Mouse (Mus musculus): Measurements from ENCODE around the gene Cd86. TPM values are rescaled to one million over a fixed set of nuclear protein-coding genes. Genes with fewer than 3 reads are reported as not detected.

The Cd86 gene
- polyA plus RNA-seq, 1 experiment from 2014 or later: 1.4 TPM

GRCm38 (mm10) chr16:36684325-36684918 is 18.5 kb upstream of the Cd86 start:
- WGBS: 75% methylated on average over 6 of the region's 6 CpGs
- no peak for ATAC-seq (ENCODE audit: insufficient number of reproducible peaks, insufficient read depth, low FRiP score, low TSS enrichment, low read depth)
- H3K4me2 ChIP-seq: no peak overlapping the region

GRCm38 (mm10) chr16:36681829-36682228 is 15.9 kb upstream of the Cd86 start:
- H3K4me1 ChIP-seq: no peaks in the 10 kb centered on the region
- no peak overlapping the region for H3K4me2 ChIP-seq
- no peaks in the 10 kb centered on the region for H3K27me3 ChIP-seq
- no peak for ATAC-seq (ENCODE audit: insufficient number of reproducible peaks, insufficient read depth, low FRiP score, low TSS enrichment, low read depth)
- no peak overlapping the region for H3K27ac ChIP-seq
- 93% methylated on average over 3 of the region's 3 CpGs for WGBS
- no peaks in the 10 kb centered on the region for H3K36me3 ChIP-seq
- no peaks in the 10 kb centered on the region for H3K9me3 ChIP-seq
- H3K4me3 ChIP-seq: no peak overlapping the region
- no peak overlapping the region for H3K9ac ChIP-seq

More at GRCm38 (mm10) chr16:36684325-36684918, 18.5 kb upstream of the Cd86 start:
- no peak overlapping the region for H3K9ac ChIP-seq
- H3K4me3 ChIP-seq: no peak overlapping the region
- no peak overlapping the region for H3K27ac ChIP-seq
- H3K9me3 ChIP-seq: no peaks in the 10 kb centered on the region
- no peaks in the 10 kb centered on the region for H3K4me1 ChIP-seq
- H3K36me3 ChIP-seq: no peaks in the 10 kb centered on the region
- no peaks in the 10 kb centered on the region for H3K27me3 ChIP-seq

DNA sequence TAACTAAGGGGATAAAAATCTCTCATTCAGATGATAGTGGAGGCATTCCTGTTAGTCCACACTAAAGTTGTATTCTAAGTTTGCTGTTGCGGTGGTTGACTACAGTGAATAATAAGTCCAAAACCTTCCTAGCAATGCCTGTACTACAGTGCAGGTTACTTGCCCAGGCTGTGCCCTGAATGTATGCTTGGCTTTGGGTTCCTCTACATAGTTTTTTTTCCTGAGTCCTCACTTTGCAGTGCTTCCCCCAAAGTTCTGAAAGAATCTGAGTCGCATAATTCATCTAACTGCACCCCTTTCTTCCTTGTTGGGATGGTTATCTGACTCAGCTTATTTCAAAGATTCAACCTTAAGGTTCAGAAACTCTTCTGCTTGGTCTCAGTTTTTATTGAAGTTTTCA is 10.0 kb upstream of the Cd86 start:
- no peak for ATAC-seq (ENCODE audit: insufficient number of reproducible peaks, insufficient read depth, low FRiP score, low TSS enrichment, low read depth)
- Histone ChIP-seq H3K36me3 (no peaks in the 10 kb centered on the region), H3K27me3 (no peaks in the 10 kb centered on the region), H3K27ac (no peak overlapping the region), H3K4me3 (no peak overlapping the region), H3K9me3 (no peaks in the 10 kb centered on the region), H3K4me1 (no peaks in the 10 kb centered on the region), H3K4me2 (no peak overlapping the region), H3K9ac (no peak overlapping the region)
- WGBS: 88% methylated on average over 2 of the region's 2 CpGs

GRCm38 (mm10) chr16:36675304-36675703 is 9.4 kb upstream of the Cd86 start:
- H3K4me3 ChIP-seq: no peak overlapping the region
- no peaks in the 10 kb centered on the region for H3K36me3 ChIP-seq
- H3K27me3 ChIP-seq: no peaks in the 10 kb centered on the region
- no peak for ATAC-seq (ENCODE audit: insufficient number of reproducible peaks, insufficient read depth, low FRiP score, low TSS enrichment, low read depth)
- H3K9me3 ChIP-seq: no peaks in the 10 kb centered on the region
- H3K9ac ChIP-seq: no peak overlapping the region
- no peak overlapping the region for H3K27ac ChIP-seq
- H3K4me1 ChIP-seq: no peaks in the 10 kb centered on the region
- no peak overlapping the region for H3K4me2 ChIP-seq
- 53% methylated on average over 2 of the region's 2 CpGs for WGBS

DNA sequence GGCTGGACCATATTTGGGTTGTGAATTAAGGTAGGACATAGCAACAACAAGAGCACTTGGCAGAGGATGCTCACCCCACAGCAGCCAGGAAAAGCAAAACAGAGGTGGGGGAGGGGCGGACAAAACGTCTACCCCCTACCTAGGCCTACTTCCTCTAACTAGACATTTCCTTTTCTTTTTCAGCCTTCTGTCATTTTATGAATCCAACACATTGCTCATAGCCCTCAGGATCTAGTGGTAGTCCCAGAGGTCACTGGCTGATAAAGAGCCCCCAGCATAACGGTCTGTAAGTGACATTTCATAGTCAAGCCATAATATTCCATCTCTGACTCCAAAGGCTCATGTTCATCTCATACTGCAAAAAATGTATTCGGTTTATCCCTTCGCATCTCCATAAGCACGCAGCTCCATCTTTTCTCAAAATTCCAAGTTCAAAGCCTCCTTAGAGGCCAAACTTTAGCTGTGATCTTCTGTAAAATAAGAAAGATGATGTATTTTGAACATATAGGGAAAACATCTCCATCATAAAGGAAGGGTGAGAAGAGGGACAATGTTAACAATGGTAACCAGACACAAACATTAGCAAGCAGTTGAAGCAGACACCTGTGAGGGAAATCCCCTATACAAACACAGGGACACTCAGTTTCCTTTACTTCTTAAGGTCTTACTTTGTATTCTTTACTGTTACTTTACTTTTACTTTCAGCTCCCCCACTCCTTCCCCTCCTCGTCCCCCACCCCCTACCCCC is 8.8 kb upstream of the Cd86 start:
- ATAC-seq (ENCODE audit: insufficient number of reproducible peaks, insufficient read depth, low FRiP score, low TSS enrichment, low read depth): no peak
- H3K27ac ChIP-seq: no peak overlapping the region
- no peaks in the 10 kb centered on the region for H3K9me3 ChIP-seq
- H3K4me2 ChIP-seq: no peak overlapping the region
- no peak overlapping the region for H3K4me3 ChIP-seq
- H3K36me3 ChIP-seq: no peaks in the 10 kb centered on the region
- no peaks in the 10 kb centered on the region for H3K27me3 ChIP-seq
- WGBS: 71% methylated on average over 7 of the region's 7 CpGs
- no peaks in the 10 kb centered on the region for H3K4me1 ChIP-seq
- H3K9ac ChIP-seq: no peak overlapping the region

- 78% methylated on average over 4 of the region's 4 CpGs for WGBS
- ATAC-seq (ENCODE audit: insufficient number of reproducible peaks, insufficient read depth, low FRiP score, low TSS enrichment, low read depth): no peak
- no peak overlapping the region for H3K27ac ChIP-seq
- H3K9ac ChIP-seq: no peak overlapping the region
- H3K36me3 ChIP-seq: no peaks in the 10 kb centered on the region
- no peaks in the 10 kb centered on the region for H3K4me1 ChIP-seq
- no peaks in the 10 kb centered on the region for H3K9me3 ChIP-seq
- H3K27me3 ChIP-seq: no peaks in the 10 kb centered on the region
- H3K4me2 ChIP-seq: no peak overlapping the region
- H3K4me3 ChIP-seq: no peak overlapping the region
These were observed 7.3 kb upstream of the Cd86 start for GRCm38 (mm10) chr16:36673196-36673595.

DNA sequence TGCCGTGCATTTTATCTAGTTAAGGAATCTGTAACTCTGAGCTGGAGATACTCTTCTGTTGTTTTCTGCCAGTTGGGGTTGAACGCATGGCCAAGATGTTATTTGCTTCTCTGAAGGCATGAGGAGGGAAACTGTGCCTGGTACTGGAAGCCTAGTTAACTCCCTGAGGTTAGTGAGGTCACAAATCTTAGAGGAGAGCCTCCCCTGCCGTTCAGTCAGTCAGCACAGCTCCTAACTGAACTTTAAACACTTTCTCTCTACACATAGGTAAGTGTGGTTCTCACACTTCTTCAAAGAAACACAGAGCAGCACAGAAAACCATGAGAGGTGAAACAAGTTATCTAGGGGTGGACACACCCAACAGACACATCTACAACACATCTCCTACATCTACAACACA is 4.7 kb upstream of the Cd86 start:
- Histone ChIP-seq H3K27me3 (no peaks in the 10 kb centered on the region), H3K4me1 (no peaks in the 10 kb centered on the region), H3K27ac (no peak overlapping the region), H3K9me3 (no peaks in the 10 kb centered on the region), H3K4me3 (no peak overlapping the region), H3K36me3 (no peaks in the 10 kb centered on the region), H3K9ac (no peak overlapping the region), H3K4me2 (no peak overlapping the region)
- WGBS: 79% methylated on average over 3 of the region's 3 CpGs
- ATAC-seq (ENCODE audit: insufficient number of reproducible peaks, insufficient read depth, low FRiP score, low TSS enrichment, low read depth): no peak

DNA sequence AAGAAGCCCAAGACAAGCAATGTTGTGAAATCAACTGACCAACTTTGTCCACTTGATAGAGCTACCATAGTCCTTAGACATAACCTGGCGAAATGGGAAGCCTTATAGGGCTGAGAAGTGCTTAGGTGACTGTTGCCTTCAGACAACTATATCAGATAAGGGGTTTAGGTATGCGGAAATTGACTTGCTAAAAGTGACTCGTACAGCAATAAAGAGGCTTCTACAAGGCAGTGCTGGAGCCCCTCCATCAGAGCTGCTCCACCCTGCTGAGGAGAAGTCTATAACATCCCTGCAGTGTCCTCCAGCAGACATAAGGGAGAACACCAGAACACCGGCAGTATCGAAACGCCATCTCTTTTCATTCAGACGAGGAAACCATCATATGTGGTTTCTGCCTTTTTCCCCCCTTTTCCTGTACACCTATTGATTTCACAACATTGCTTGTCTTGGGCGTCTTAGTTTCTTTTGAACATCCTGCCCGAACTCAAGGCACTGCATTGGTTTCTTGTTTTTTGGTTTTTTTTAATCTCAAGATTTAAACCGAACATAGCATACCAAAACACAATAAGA is 652 bp upstream of the Cd86 start:
- H3K4me3 ChIP-seq: no peak overlapping the region
- H3K36me3 ChIP-seq: no peaks in the 10 kb centered on the region
- ATAC-seq (ENCODE audit: insufficient number of reproducible peaks, insufficient read depth, low FRiP score, low TSS enrichment, low read depth): no peak
- WGBS: 83% methylated on average over 10 of the region's 10 CpGs
- no peaks in the 10 kb centered on the region for H3K4me1 ChIP-seq
- H3K27me3 ChIP-seq: no peaks in the 10 kb centered on the region
- H3K4me2 ChIP-seq: no peak overlapping the region
- H3K27ac ChIP-seq: no peak overlapping the region
- H3K9ac ChIP-seq: no peak overlapping the region
- H3K9me3 ChIP-seq: no peaks in the 10 kb centered on the region

DNA sequence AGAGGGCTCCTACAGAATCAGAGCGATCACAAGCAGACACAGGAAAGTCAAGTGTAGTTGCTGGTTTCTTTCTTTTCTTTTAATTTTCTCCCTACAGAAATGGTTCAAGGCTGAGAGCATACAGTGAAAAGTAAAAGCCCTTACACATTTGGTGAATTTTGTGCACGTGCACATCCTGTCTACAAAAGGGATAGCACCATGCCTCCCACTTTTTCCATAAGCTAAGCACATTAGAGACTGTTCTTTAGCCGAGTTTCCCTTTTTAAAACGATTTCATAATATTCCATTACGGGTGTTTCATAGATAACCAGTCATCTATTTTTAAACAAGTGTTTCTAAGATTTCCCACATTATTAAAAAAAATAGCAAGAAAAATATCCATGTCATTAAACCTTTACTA is 2.4 kb downstream of the Cd86 start:
- no peaks in the 10 kb centered on the region for H3K27me3 ChIP-seq
- no peak overlapping the region for H3K4me2 ChIP-seq
- H3K4me1 ChIP-seq: no peaks in the 10 kb centered on the region
- H3K4me3 ChIP-seq: no peak overlapping the region
- H3K36me3 ChIP-seq: no peaks in the 10 kb centered on the region
- no peak for ATAC-seq (ENCODE audit: insufficient number of reproducible peaks, insufficient read depth, low FRiP score, low TSS enrichment, low read depth)
- WGBS: 90% methylated on average over 5 of the region's 5 CpGs
- no peaks in the 10 kb centered on the region for H3K9me3 ChIP-seq
- H3K9ac ChIP-seq: no peak overlapping the region
- no peak overlapping the region for H3K27ac ChIP-seq

GRCm38 (mm10) chr16:36661330-36661729 is 4.6 kb downstream of the Cd86 start:
- H3K27ac ChIP-seq: no peak overlapping the region
- no peaks in the 10 kb centered on the region for H3K9me3 ChIP-seq
- no peaks in the 10 kb centered on the region for H3K4me1 ChIP-seq
- H3K4me3 ChIP-seq: no peak overlapping the region
- H3K27me3 ChIP-seq: no peaks in the 10 kb centered on the region
- no peak overlapping the region for H3K9ac ChIP-seq
- H3K36me3 ChIP-seq: no peaks in the 10 kb centered on the region
- ATAC-seq (ENCODE audit: insufficient number of reproducible peaks, insufficient read depth, low FRiP score, low TSS enrichment, low read depth): no peak
- H3K4me2 ChIP-seq: no peak overlapping the region
- WGBS: 82% methylated on average over 10 of the region's 10 CpGs

DNA sequence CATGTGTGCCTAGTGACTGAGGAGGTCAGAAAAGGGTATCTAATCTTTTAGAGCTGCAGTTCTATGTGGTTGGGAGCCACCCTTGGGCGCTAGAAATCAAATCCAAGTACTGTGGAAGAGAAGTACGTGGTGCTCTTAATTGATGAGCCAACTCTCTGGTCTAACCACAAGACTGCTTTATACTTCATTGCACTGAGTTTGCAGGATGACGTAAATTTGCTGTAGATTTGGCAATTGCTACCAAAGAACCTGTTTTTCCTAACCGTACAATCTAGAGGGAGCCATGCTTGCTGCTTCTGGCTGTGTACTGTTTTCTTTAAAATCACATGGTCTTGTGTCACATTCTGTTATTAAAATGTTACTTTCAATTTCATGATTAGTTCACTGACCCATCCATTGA is 10.0 kb downstream of the Cd86 start:
- Histone ChIP-seq H3K4me1 (no peaks in the 10 kb centered on the region), H3K4me3 (no peak overlapping the region), H3K9me3 (peaks cover 5% of the 10 kb centered on the region; the same call in 1 of the 2 replicates), H3K27ac (no peak overlapping the region), H3K36me3 (no peaks in the 10 kb centered on the region), H3K9ac (no peak overlapping the region), H3K4me2 (no peak overlapping the region), H3K27me3 (no peaks in the 10 kb centered on the region)
- WGBS: 83% methylated on average over 4 of the region's 4 CpGs
- no peak for ATAC-seq (ENCODE audit: insufficient number of reproducible peaks, insufficient read depth, low FRiP score, low TSS enrichment, low read depth)

GRCm38 (mm10) chr16:36655199-36655598 is 10.7 kb downstream of the Cd86 start:
- H3K4me3 ChIP-seq: no peak overlapping the region

More at GRCm38 (mm10) chr16:36655199-36655598, 10.7 kb downstream of the Cd86 start:
- no peaks in the 10 kb centered on the region for H3K4me1 ChIP-seq
- no peak overlapping the region for H3K9ac ChIP-seq
- no peak overlapping the region for H3K4me2 ChIP-seq
- H3K36me3 ChIP-seq: no peaks in the 10 kb centered on the region
- no peak overlapping the region for H3K27ac ChIP-seq
- H3K27me3 ChIP-seq: no peaks in the 10 kb centered on the region
- ATAC-seq (ENCODE audit: insufficient number of reproducible peaks, insufficient read depth, low FRiP score, low TSS enrichment, low read depth): no peak
- 94% methylated on average over 1 of the region's 1 CpGs for WGBS
- peaks cover 5% of the 10 kb centered on the region; the same call in 1 of the 2 replicates for H3K9me3 ChIP-seq
